Mouse (Mus musculus) c-Kit-positive CD71-positive TER-119-positive erythroid progenitor cells, embryonic 14.5 days (primary cell): Measurements from ENCODE around the gene Efs.
"Not testable (repeated sequence)": the region's sequence is repeated elsewhere in the genome, so short reads cannot be mapped to it uniquely, and the experiment has no call there.

Experiments
- DNase-seq: peaks from one replicate; pipeline ENCODE4 v3.0.0-alpha.2; 2013; ENCODE audit warnings: low spot score

The Efs gene

DNA sequence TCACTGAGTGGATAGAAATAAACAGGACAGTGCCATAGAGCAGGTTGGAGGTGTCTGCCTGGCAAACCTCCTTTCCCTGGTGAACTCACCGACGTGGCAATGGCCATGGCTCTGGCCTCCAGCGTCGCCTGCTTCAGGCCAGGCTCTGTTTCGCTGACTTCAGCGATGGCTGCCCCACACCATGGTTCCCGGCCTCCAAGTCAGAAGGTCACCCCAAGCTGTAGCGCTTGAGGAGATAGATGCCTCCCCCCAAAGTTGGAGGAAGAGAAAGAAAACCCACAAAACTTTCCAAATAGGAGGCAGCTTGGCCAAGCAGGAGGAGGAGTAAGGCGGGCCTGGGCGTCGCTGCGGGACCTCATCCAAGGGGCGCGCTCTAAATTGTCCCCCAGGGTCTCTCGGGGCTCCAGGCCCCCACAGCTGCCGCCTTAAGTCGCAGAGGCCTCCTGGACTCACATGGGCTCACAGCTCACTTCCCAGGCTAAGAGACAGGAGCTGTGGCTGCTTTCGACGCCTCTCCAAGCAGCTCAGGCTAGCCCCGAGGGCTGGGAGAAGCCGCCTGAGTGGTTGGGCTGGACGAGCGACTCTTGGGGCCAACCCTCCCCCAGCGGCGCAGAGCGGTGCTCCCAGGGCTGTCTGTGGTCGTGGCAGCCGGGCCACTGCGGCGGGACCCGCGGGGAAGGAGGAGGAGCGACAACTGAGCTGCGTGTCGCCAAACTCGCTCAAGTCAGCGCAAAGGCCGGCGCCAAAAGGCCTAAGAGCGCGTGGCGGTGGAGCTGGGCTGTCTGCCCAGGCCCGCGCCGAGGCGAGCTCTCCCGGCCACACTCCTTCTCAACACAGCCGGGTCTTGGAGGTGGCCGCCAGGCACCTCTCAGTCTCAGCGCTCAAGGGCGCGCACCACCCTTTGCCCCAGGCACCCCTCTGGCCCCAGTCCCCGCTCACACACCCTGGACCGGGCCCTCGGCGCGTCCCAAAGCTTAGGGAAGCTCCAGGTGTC lies at the start of gene Efs:
TSS of gene Efs (minus strand) at position 778 of the 994 bp plus-strand sequence.
- DNase-seq = no peak

GRCm38 (mm10) chr14:54974068-54974791 lies 48.3 kb upstream of the Efs start:
- no peak for DNase-seq

DNA sequence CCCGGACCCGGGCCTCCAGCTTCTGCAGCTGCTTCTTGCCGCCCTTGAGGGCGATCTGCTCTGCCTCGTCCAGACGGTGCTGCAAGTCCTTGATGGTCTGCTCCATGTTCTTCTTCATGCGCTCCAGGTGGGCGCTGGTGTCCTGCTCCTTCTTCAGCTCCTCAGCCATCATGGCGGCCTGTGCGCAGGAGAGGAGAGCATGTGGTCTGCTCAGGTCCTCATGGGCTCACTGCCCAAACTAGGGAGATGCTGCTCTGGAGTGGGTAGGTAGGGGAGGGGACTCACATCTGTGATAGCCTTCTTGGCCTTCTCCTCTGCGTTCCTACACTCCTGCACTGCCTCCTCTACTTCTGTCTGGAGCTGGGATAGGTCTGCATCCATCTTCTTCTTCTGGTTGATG lies 46.9 kb upstream of the Efs start:
- not testable (repeated sequence) for DNase-seq

- DNase-seq = no peak
Measured at GRCm38 (mm10) chr14:54968344-54968743, 42.4 kb upstream of the Efs start.

GRCm38 (mm10) chr14:54967874-54968273 lies 41.9 kb upstream of the Efs start:
- no peak for DNase-seq

- no peak for DNase-seq
Measured at GRCm38 (mm10) chr14:54966320-54966977, 40.5 kb upstream of the Efs start, which contains the start of gene Myh6. Gene Myh6 (minus strand): TSS chr14:54966927.

DNA sequence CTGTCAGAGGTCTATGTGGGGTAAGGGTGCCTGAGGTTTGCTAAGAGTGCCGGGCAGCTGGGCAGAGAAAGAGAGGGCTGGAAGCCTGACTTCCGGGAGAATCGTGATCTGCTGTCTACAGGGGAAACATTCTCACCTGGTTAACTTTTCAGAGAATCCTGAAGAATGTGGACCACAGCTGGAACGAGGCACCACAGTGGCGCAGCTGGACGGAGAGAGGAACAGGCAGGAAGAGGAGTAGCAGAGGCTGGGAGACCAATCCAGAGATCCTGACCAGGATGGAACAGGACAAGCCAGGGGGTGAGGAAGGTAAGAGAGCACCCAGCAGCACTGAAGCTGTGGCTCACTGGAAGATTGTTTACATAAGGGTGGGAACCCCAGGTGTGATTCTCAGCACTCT lies 39.7 kb upstream of the Efs start:
- DNase-seq = no peak

DNA sequence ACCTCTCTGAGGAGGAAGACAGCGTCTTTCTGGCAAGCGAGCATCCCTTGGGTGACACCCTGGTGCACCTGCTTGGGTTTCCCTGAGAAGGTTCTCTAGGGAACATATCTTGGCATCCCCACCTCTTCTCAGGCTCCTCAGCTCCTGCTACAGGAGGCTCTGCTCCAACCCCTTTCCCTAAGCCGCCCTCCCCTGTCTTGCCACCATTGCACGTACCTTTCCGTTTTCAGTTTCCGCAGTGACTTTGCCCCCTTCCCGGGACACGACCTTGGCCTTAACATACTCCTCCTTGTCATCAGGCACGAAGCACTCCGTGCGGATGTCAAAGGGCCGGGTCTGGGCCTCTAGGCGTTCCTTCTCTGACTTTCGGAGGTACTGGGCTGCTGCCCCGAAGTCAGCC lies 39.1 kb upstream of the Efs start:
- no peak for DNase-seq

DNA sequence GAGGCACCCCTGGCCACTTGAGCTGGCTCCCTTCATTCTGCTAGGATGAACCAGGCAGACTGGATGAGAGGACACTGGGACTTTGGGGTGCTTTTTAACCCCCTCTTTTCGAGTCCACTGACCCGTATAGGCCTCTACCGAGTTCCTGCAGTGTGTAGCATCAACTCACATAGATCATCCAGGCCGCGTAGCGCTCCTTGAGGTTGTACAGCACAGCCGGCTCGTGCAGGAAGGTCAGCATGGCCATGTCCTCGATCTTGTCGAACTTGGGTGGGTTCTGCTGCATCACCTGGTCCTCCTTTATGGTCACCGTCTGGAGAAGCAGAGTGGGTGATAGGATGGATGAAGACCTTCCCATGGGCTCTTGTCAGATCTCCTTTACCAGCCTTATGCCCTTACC lies 37.8 kb upstream of the Efs start:
- DNase-seq = no peak

- DNase-seq = no peak
Measured at GRCm38 (mm10) chr14:54962714-54963113, 36.8 kb upstream of the Efs start.

- no peak for DNase-seq
Measured at GRCm38 (mm10) chr14:54961487-54961886, 35.6 kb upstream of the Efs start.

DNA sequence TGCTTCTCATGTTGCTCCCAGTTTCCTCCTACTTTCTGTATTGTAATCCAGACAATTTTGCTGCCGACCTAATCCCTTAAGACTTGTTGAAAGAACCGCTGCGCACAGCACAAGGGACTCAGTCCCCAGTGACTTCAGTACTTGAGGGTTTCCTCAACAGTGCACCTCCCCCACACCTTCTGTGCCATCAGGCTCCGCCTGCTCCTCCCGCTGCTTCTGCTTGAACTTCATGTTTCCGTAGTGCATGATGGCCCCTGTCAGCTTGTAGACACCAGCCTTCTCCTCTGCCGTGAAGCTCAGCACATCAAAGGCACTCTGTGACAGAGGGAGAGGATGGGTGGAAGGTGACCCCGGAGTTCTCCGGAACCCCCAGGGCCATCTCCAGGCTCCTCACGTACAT lies 34.8 kb upstream of the Efs start:
- DNase-seq = no peak

DNA sequence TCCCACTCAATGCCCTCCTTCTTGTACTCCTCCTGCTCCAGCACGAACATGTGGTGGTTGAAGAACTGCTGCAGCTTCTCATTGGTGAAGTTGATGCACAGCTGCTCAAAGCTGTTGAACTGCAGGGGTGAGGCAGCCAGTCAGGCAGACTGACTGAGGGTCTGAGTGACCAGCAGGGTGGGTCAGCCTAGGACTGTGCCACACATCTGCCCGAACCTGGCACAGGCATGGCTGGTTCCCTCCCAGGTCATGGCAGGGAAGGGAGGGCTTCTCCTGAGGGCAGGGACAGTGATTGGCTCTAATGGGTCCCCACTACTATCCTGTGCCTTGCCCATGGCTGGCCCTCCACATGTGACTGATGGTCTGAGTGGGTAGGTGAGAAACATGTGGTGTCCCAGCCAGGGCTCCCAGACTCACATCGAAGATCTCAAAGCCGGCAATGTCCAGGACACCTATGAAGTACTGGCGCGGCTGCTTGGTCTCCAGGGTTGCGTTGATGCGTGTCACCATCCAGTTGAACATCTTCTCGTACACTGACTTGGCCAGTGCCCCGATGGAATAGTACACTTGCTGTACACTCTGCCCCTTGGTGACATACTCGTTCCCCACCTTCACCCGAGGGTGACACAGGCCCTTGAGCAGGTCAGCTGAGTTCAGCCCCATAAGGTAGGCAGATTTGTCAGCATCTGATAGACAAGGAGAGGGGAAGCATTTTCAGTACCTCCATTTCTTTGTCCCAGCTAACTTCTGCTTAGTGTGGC lies 34.1 kb upstream of the Efs start:
- not testable (repeated sequence) for DNase-seq

DNA sequence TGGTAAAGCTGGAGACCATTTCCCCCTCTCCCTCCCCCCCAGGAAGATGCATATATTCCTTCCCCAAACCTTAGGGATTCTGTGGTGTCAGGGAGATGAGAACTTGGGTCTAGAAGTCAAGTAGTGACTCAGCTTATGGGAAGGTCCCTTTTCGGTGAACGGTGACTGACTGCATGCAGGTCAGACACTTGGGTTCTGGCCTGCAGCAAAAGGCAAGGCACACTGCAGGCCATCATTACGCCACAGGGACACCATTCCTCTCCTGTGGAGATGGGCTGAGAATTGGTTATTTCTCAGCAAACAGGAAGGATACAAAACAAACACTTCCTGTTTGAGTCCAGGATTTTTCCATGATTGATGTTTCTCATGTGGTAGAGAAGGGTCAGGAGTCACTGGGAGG lies 33.3 kb upstream of the Efs start:
- DNase-seq = no peak

DNA sequence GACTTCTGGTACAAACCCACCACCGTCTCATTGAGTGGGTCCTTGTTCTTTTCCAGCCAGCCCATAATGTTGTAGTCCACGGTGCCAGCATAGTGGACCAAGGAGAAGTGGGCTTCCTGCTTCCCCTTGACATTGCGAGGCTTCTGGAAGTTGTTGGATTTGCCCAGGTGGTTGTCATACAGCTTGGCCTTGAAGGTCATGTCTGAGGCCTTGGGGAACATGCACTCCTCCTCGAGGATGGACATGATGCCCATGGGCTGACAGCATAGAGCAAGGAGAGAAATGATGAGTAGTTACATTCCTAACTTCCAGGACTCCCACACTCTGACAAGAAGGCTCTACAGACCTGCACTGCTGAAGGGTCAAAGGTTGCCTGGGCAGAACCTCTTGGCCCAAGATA lies 32.6 kb upstream of the Efs start:
- DNase-seq = no peak

DNA sequence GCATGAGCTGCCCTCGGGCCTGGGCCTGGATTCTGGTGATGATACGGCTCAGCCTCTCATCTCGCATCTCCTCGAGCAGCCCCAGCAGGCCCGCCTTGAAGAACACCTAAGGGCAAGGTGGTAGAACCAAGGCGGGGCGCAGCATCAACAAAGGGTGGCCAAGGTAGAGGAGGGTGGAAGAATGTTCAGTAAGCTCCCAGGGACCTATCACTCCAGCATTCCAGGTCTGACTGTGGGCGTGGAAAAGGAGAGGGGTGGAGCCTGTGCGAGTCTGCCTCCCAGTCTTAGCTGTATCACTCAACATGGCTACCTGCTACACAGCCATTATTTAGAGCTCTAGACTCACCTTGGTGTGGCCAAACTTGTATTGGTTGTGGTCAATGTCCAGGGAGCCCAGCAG lies 30.6 kb upstream of the Efs start:
- DNase-seq = no peak

- DNase-seq = no peak
Measured at GRCm38 (mm10) chr14:54955481-54955880, 29.6 kb upstream of the Efs start.

- no peak for DNase-seq
Measured at GRCm38 (mm10) chr14:54954474-54954873, 28.5 kb upstream of the Efs start.

DNA sequence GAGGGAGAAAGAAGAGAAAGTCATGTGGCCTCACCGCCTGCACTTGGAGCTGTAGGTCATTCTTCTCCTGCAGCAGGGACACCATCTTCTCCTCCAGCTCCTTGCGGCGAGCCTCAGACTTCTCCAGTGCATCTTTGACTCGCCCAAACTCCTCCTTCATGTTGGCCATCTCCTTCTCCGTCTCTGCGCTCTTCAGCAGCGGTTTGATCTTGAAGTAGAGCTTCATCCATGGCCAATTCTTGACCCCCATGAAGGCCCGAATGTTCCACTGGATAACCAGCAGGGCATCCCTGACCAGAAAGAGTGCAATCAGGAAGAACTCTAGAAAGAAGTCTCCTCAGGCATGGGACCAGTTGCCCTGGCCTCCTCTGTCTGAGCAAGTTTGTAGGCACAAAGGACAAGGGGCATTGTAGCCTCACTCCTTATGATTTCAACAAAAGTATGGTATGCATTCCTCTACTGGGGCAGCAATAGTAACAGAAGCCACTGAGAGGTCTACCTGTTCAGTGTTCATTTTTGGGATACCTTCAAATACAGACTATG lies 27.8 kb upstream of the Efs start:
- DNase-seq = no peak

DNA sequence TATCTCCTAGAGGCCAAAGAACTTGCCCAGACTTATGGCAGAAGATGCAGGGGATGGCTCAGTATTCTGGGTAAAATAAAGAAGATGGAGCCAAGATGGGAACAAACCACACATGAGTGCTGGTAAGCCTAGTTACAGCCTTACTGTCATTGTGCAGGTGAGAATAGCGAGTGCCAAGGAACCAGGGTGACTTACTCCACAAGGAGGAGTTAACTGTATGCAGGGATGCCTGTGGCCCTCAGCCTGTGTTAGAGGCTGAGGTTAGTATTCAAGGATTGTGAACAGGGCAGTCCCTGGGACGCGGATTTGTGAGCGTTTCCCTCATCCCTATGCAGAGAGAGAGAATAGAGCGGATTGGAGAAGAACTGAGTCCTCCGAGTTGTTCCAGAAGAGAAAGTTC lies 25.7 kb upstream of the Efs start:
- no peak for DNase-seq

- DNase-seq = no peak
Measured at GRCm38 (mm10) chr14:54950493-54950892, 24.6 kb upstream of the Efs start.

DNA sequence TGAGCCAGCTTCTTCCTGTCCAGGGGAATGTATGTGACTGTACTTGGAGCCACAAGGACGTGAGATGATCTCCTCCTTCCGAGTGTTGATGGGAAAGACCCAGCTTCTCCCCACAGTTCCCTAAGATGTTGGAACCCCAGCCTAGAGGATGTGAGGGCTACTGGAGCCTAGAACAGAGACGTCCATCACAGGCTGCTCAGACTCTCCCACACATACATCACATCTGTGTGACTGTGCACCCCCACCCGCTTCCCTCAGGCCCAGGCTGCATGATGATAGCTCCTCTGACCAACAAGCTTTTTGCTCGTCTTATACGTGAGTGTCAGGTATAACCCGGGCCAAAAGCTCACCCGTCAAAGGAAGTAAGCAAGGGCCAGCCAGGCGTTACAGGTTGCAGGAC lies 22.9 kb upstream of the Efs start:
- no peak for DNase-seq
